Mouse (Mus musculus): ENCODE results near the gene Oasl2. TPM values are rescaled to one million over a fixed set of nuclear protein-coding genes. Genes with fewer than 3 reads are reported as not detected.
A peak's percentile ranks its signal among the peaks of the same experiment; 100 is the strongest.
"Not testable (repeated sequence)": the region's sequence is repeated elsewhere in the genome, so short reads cannot be mapped to it uniquely, and the experiment has no call there.

Gene Oasl2
- 3.0 and 4.0 TPM in 2 replicates for polyA plus RNA-seq (2015; fragmentation: Nextera tagmentation; extraction: Ambion mirVana)

DNA sequence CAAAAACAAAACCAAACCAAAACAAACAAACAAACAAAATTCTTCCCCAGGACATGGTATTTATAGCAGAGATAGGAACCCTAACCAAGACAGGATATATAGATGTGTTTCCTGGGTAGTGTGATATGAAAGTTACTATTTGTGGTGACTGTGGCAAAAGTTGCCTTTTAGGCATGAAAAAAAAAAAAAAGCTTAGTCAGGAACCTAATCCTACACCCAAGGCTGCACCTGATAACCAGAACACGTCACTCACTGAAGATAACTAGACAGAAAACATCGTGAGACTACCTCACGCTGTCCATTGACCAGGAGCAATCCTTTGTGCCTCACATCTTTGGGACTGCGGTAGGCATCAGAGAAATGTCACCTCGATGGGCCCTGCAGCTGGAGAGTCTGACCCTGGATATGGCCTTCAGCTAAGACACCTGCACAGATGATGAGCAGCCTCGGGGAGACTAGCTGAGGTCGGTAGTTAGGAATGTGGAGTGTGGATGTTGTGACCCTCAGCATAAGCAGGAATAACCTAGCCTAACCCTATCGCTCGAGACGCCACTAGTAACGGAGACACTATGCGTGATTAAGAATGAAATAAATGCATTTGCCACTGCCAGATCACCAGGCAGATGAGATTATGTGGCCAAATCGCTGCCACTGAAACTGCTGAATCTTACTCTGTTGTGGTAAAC is at the start of gene Oasl2:
TSS of gene Oasl2 (plus strand) at position 249 of the 686 bp plus-strand sequence.
- Histone ChIP-seq H3K9me3 (no peaks in the 10 kb centered on the region), H3K36me3 (no peaks in the 10 kb centered on the region), H3K4me2 (peak within 1 kb of the TSS; percentile 47), H3K27ac (no peak within 1 kb of the TSS), H3K27me3 (no peaks in the 10 kb centered on the region), H3K4me1 (peaks cover 9% of the 10 kb centered on the region), H3K9ac (peak within 1 kb of the TSS; percentile 61), H3K4me3 (peak within 1 kb of the TSS; percentile 18)
- no peak for ATAC-seq (ENCODE audit: insufficient number of reproducible peaks, insufficient read depth, low FRiP score, low TSS enrichment, low read depth)
- WGBS: 57% methylated on average over 13 of the region's 13 CpGs

DNA sequence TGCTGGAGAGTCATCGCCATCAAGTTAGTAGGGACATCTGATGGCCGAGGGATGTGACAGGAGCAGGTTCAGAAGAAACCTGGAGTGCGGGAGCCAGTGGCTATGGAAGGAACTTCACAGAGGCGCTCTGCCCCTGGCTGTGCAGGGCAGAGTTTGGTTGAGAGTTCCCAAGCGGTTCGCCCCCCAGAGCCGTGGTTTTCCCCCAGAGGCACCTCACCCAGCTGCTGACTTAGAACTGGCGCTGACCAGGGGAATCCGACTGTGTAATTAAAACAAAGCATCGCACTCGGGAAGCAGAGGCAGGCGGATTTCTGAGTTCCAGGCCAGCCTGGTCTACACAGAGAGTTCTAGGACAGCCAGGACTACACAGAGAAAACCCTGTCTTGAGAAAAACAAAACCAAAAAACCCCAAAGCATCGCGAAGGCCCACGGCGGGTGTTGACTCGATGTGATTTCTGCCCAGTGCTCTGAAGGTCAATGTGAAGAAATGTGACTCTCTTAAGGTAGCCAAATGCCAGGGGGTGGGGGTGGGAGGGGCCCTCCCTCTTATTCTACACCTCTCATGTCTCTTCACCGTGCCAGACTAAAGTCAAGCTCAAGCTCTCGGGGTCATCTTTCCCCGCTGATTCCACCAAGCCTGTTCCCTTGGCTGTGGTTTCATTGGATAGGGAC is 45.0 kb upstream of the Oasl2 start:
- Histone ChIP-seq H3K4me2 (no peak overlapping the region), H3K27me3 (no peaks in the 10 kb centered on the region), H3K36me3 (no peaks in the 10 kb centered on the region), H3K9ac (no peak overlapping the region), H3K4me3 (no peak overlapping the region), H3K27ac (no peak overlapping the region), H3K9me3 (no peaks in the 10 kb centered on the region), H3K4me1 (peaks cover 8% of the 10 kb centered on the region)
- WGBS: 81% methylated on average over 20 of the region's 20 CpGs
- ATAC-seq (ENCODE audit: insufficient number of reproducible peaks, insufficient read depth, low FRiP score, low TSS enrichment, low read depth): no peak

DNA sequence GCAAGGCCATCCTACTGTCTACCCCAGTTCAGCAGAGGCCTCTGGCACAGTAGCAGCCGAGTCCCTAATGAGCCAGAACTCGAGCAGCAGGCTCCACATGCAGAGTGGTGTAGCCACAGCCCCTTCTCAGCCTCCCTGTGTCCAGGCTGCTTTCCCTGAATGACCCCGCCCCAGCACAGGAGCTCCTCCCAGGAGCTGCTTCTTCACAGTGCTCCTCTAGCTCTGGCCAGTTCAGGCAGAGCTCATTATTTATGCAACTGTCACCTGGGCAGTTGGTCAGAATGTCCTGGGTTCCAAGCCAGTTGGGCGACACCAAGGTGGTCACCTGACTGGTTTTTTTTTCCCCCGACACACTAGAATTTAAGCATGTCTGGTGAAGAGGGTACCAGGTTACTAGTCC is 43.4 kb upstream of the Oasl2 start, which contains the start of gene 4930519G04Rik:
TSS of gene 4930519G04Rik (plus strand) at position 301 of the 400 bp plus-strand sequence.
- H3K4me3 ChIP-seq; H3K36me3 ChIP-seq; H3K27ac ChIP-seq; H3K27me3 ChIP-seq; H3K4me1 ChIP-seq; H3K9me3 ChIP-seq; H3K4me2 ChIP-seq; ATAC-seq (ENCODE audit: insufficient number of reproducible peaks, insufficient read depth, low FRiP score, low TSS enrichment, low read depth): not testable (repeated sequence)
- H3K9ac ChIP-seq: peak within 1 kb of the TSS; percentile 36; the same call in 1 of the 2 replicates
- WGBS: 64% methylated on average over 3 of the region's 5 CpGs

DNA sequence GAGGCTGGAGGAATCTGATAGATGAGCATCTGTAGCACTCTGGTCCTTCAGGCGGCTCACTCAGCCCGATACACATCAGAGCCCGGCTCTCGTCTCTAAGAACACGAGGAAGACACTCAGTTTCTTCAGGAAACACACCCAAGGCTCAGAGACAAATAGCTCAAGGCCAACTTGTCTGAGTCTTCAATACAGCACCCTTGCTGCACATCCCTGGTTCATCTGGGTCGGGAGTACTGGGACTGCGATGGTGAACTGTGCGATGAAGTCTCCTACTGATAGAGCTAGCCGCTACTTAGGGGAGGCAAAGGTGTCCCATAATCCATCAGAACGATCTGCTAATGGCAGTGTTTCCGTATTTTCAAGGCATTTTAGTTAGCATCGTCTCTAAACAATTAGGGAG is 38.2 kb upstream of the Oasl2 start, which contains the start of gene Gm9936:
TSS of gene Gm9936 (minus strand) at position 101 of the 400 bp plus-strand sequence.
- H3K9me3 ChIP-seq: no peaks in the 10 kb centered on the region
- H3K36me3 ChIP-seq: no peaks in the 10 kb centered on the region
- H3K9ac ChIP-seq: peak within 1 kb of the TSS; percentile 66
- peaks cover 8% of the 10 kb centered on the region for H3K4me1 ChIP-seq
- no peak within 1 kb of the TSS for H3K27ac ChIP-seq
- H3K4me3 ChIP-seq: peak within 1 kb of the TSS; percentile 37
- peaks cover 8% of the 10 kb centered on the region; the same call in 1 of the 2 replicates for H3K27me3 ChIP-seq
- H3K4me2 ChIP-seq: peak within 1 kb of the TSS; percentile 68
- no peak for ATAC-seq (ENCODE audit: insufficient number of reproducible peaks, insufficient read depth, low FRiP score, low TSS enrichment, low read depth)
- WGBS: 82% methylated on average over 12 of the region's 12 CpGs

DNA sequence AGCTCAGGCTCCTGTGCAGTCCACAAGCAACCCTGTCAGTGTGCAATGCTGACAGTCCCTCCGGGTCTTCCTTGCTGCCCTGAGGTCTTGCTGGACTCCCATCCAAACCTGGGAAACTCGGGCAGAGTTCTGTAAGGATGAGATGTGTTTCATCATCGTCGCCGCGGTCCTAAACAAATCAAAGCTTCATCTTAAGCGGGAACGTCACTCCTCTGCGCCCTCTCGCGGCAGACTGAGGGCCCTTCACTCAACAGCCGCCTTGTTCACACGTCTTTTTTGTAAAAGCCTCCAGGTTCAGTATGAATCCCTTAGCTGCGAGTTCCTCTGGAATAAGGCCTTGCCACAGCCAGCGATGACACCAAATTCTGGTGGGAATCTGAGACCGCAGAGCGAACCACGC is 37.5 kb upstream of the Oasl2 start:
- Histone ChIP-seq H3K36me3 (no peaks in the 10 kb centered on the region), H3K27ac (no peak overlapping the region)

DNA sequence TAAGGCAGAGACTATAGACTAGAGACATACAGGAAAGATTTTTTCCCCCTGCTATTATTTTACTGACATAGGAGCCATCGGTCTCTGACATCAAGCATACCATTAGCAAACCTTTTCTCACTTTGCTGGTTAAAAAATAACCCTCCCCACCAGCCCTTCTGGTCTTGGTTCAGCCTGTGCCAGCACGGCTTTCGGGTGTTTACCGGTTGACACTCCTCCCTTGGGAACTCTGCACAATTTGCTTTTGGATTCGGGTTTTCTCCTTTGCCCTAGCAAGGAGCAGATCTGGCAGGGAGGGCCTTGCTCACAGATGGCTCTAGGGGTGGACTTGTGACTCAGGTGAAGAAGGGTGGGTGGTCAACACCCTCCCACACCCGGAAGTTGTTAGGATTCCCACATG is 35.0 kb upstream of the Oasl2 start:
- Histone ChIP-seq H3K4me3 (no peak overlapping the region), H3K9ac (no peak overlapping the region), H3K9me3 (no peaks in the 10 kb centered on the region), H3K36me3 (no peaks in the 10 kb centered on the region), H3K4me1 (no peaks in the 10 kb centered on the region), H3K27ac (no peak overlapping the region), H3K4me2 (no peak overlapping the region), H3K27me3 (peaks cover 8% of the 10 kb centered on the region; the same call in 1 of the 2 replicates)
- WGBS: 73% methylated on average over 6 of the region's 6 CpGs
- no peak for ATAC-seq (ENCODE audit: insufficient number of reproducible peaks, insufficient read depth, low FRiP score, low TSS enrichment, low read depth)

More for the DNA sequence above, 37.5 kb upstream of the Oasl2 start:
- peak overlapping the region; percentile 37 for H3K4me3 ChIP-seq
- peak overlapping the region; percentile 68 for H3K4me2 ChIP-seq
- WGBS: 6% methylated on average over 18 of the region's 18 CpGs
- no peaks in the 10 kb centered on the region for H3K9me3 ChIP-seq
- H3K4me1 ChIP-seq: peaks cover 4% of the 10 kb centered on the region
- peaks cover 8% of the 10 kb centered on the region; the same call in 1 of the 2 replicates for H3K27me3 ChIP-seq
- H3K9ac ChIP-seq: peak overlapping the region; percentile 66
- ATAC-seq (ENCODE audit: insufficient number of reproducible peaks, insufficient read depth, low FRiP score, low TSS enrichment, low read depth): no peak

DNA sequence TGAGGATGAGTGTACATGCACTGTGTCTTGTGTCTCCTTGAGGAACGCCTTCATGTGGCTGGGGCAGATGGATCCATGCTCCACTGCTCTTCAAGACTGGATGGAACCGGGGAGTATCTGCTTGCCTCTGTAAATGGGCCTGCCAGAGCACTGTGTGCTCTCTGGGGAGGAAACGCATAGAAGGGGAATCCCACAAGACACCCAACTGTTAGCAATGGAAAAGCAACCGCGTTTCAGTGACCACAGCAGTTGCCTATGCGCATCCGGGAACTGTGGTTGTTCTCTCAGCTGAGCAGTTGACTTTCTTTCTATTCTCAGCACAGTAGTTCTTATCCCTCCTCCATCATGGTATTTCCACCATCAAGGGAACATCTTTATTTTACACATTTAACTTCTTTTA is 31.9 kb upstream of the Oasl2 start:
- no peak for ATAC-seq (ENCODE audit: insufficient number of reproducible peaks, insufficient read depth, low FRiP score, low TSS enrichment, low read depth)
- Histone ChIP-seq H3K27ac (no peak overlapping the region), H3K4me1 (no peaks in the 10 kb centered on the region), H3K36me3 (no peaks in the 10 kb centered on the region), H3K4me2 (no peak overlapping the region), H3K27me3 (no peaks in the 10 kb centered on the region), H3K9ac (no peak overlapping the region), H3K4me3 (no peak overlapping the region), H3K9me3 (peaks cover 14% of the 10 kb centered on the region)
- 82% methylated on average over 7 of the region's 7 CpGs for WGBS

DNA sequence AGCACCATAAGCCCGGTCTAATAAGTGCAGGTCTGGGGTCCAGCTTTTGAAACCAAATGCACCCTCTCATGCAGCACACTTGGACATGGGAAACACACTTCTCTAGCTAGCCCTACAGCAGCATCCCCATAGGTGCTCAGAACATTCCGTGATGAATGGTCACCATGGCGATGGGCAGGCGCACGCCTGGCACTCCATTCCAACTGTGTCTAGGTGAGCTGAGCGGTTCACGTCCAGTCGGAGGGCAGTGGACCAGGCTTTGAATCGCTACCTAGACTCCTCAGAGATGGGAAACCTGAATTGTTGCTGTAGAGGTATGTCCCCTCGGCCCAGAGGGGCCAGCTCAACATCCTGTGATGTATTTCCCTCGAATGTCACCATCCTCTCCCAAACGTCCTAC is 31.5 kb upstream of the Oasl2 start:
- Histone ChIP-seq H3K36me3 (no peaks in the 10 kb centered on the region), H3K4me1 (no peaks in the 10 kb centered on the region), H3K4me2 (no peak overlapping the region), H3K27ac (no peak overlapping the region), H3K9me3 (peaks cover 14% of the 10 kb centered on the region), H3K27me3 (no peaks in the 10 kb centered on the region), H3K9ac (no peak overlapping the region), H3K4me3 (no peak overlapping the region)
- no peak for ATAC-seq (ENCODE audit: insufficient number of reproducible peaks, insufficient read depth, low FRiP score, low TSS enrichment, low read depth)
- 90% methylated on average over 12 of the region's 12 CpGs for WGBS

DNA sequence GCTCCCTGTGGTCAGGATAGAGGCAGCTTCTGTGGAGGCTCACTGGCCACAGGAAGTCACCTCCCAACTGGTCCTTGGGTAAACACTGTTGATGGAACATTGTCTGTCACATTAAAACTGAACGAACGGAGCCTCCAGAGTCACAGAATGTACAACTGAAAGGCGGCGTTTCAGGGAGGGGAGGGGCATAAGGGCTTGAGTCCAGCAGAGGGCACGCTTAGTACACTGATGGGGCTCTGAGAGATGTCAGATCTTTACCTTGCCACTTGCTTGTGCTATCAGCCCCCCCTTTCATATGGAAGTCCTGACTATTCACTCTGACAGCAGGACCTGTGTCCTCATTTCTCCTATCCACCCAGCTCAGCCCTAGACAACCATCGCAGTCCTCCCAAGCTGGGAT is 20.9 kb upstream of the Oasl2 start:
- H3K9ac ChIP-seq: no peak overlapping the region
- no peak; the same call in 1 of the 2 replicates for ATAC-seq (ENCODE audit: insufficient number of reproducible peaks, insufficient read depth, low FRiP score, low TSS enrichment, low read depth)
- WGBS: 63% methylated on average over 6 of the region's 6 CpGs

DNA sequence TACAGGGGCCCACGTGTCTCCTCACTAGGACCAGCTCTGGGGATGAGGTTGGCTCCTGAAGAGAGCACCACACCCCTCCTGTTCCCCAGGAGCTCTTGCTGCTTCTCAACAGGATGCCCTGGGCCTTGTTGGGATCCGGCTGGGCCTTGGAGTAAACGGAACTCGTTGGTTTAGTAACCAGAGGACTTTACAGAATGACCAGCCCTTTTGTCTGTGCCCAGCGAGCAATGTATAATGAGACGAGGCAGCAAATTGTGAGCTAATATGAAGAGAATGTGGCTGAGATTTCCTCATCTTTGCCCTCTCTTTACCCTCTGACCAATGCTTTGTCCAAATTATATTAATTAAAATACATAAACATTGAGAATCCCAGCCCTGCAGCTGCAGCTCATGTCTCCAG is 20.4 kb upstream of the Oasl2 start:
- Histone ChIP-seq H3K27ac (no peak overlapping the region), H3K9me3 (no peaks in the 10 kb centered on the region), H3K27me3 (no peaks in the 10 kb centered on the region), H3K36me3 (no peaks in the 10 kb centered on the region), H3K4me1 (peaks cover 23% of the 10 kb centered on the region), H3K4me2 (no peak overlapping the region), H3K9ac (no peak overlapping the region), H3K4me3 (no peak overlapping the region)
- ATAC-seq (ENCODE audit: insufficient number of reproducible peaks, insufficient read depth, low FRiP score, low TSS enrichment, low read depth): no peak
- WGBS: 34% methylated on average over 6 of the region's 6 CpGs

More for the DNA sequence above, 20.9 kb upstream of the Oasl2 start:
- Histone ChIP-seq H3K4me3 (no peak overlapping the region), H3K4me2 (no peak overlapping the region), H3K36me3 (no peaks in the 10 kb centered on the region), H3K27ac (no peak overlapping the region), H3K27me3 (no peaks in the 10 kb centered on the region), H3K4me1 (peaks cover 23% of the 10 kb centered on the region), H3K9me3 (no peaks in the 10 kb centered on the region)

DNA sequence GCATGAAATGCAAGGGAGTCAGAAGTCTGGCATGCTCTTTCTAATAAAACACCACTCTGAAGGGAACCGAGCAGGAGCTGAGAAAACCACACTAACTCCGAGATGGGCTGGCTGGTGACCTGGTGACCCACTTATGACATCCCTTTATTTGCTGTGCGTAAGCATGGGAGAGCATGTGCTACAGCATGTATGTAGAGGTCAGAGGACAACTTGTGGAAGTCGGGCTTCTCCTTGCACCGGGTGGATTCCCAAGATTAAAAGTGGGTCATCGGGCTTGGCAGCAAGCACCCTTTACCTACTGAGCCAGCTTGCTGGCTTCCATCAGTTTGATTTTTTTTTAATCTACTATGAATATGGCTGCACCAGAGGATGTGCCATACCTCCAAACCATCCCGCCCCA is 19.2 kb upstream of the Oasl2 start:
- Histone ChIP-seq H3K27me3 (no peaks in the 10 kb centered on the region), H3K4me2 (no peak overlapping the region), H3K9me3 (no peaks in the 10 kb centered on the region), H3K36me3 (no peaks in the 10 kb centered on the region), H3K4me3 (no peak overlapping the region), H3K9ac (no peak overlapping the region), H3K27ac (peak overlapping the region; percentile 39; the same call in 1 of the 2 replicates), H3K4me1 (peaks cover 23% of the 10 kb centered on the region)
- ATAC-seq (ENCODE audit: insufficient number of reproducible peaks, insufficient read depth, low FRiP score, low TSS enrichment, low read depth): no peak
- 61% methylated on average over 7 of the region's 7 CpGs for WGBS

DNA sequence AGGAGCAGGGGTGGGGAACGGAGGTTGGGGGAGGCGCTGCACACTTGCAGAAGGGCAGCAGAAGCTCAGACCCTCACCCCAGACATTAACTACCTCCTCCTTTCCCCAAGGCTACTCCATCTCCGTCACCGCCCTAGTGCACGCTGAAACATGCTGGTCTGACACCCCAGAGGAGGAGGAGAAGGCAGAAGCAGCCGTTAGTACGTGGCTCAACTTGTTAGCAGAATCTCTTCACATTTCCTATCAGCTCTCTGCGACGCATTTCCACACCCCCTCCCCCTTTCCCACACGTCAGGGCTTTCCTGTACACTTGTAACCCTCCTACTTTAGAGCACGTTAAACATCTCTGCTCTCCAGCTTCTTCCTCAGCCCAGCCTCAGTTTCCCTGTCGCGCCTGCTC is 17.3 kb upstream of the Oasl2 start:
- Histone ChIP-seq H3K4me1 (peaks cover 23% of the 10 kb centered on the region), H3K9ac (no peak overlapping the region), H3K4me2 (no peak overlapping the region), H3K27ac (no peak overlapping the region), H3K9me3 (no peaks in the 10 kb centered on the region), H3K27me3 (no peaks in the 10 kb centered on the region), H3K4me3 (no peak overlapping the region), H3K36me3 (no peaks in the 10 kb centered on the region)
- 55% methylated on average over 13 of the region's 13 CpGs for WGBS
- no peak for ATAC-seq (ENCODE audit: insufficient number of reproducible peaks, insufficient read depth, low FRiP score, low TSS enrichment, low read depth)

Measured in embryonic facial prominence, embryonic 13.5 days (tissue).